Mouse (Mus musculus): ENCODE data around the gene Gabrd. TPM values are rescaled to one million over a fixed set of nuclear protein-coding genes. Genes with fewer than 3 reads are reported as not detected.

Gabrd gene
- polyA plus RNA-seq, 1 experiment from 2014 or later = not detected

DNA sequence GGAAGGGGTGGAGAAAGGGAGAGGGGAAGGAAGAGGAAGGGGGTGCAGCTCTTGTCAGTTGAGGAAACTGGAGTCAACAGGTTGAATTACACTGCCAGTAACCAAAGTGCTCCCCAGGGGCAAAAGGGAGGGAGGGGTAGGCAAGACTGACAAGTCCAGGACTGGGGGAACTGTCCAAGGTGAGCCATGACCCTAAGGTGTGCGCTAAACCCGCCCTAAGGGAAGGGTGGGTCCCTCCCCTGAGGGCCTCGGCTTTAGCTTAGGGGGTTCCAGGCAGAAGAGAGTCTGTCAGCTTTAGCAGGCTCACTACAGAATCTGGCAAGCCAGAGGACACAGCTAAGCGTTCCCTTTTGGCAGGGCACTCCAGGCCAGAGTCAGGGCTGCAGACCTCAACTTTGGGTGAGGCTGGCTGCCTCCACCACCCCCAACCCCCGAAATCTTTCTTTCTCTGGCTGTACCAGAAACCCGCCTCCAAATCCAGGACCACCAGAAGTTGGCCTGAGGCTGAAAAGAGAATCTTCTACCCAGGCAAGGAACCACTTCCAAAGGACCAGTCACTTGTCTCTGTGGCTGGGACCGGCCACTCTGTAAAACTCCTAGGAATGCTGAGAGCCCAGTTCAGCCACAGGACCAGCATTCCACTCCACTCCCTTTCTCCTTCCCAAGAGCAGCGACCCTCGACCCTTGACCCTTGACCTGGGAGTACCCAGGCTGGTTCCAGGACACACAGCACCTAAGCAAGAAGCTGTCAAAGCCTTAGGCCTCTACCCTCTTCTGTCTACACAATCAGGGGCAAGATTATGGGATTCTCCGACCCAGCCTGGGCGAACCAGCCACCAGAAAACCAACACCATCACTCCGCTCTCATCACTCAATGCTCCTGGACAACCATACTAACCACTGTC is 38.1 kb downstream of the Gabrd start:
- H3K9me3 ChIP-seq = no peaks in the 10 kb centered on the region
- H3K4me2 ChIP-seq = peak overlapping the region; percentile 72
- H3K27me3 ChIP-seq (replicated peaks) = peaks cover 81% of the 10 kb centered on the region
- no peak overlapping the region for H3K9ac ChIP-seq
- H3K4me3 ChIP-seq = no peak overlapping the region
- WGBS = 33% methylated on average over 12 of the region's 12 CpGs
- no peak overlapping the region for H3K27ac ChIP-seq (replicated peaks)
- no peak for ATAC-seq (ENCODE audit: extremely low read depth, insufficient number of reproducible peaks, low FRiP score, low TSS enrichment)
- peaks cover 7% of the 10 kb centered on the region; the same call in 1 of the 2 replicates for H3K4me1 ChIP-seq
- no peaks in the 10 kb centered on the region for H3K36me3 ChIP-seq

- no peak overlapping the region for H3K9ac ChIP-seq
- peaks cover 59% of the 10 kb centered on the region for H3K27me3 ChIP-seq (replicated peaks)
- no peaks in the 10 kb centered on the region for H3K36me3 ChIP-seq
- H3K4me2 ChIP-seq = no peak overlapping the region
- peaks cover 7% of the 10 kb centered on the region; the same call in 1 of the 2 replicates for H3K4me1 ChIP-seq
- no peaks in the 10 kb centered on the region for H3K9me3 ChIP-seq
- no peak overlapping the region for H3K27ac ChIP-seq (replicated peaks)
- no peak for ATAC-seq (ENCODE audit: extremely low read depth, insufficient number of reproducible peaks, low FRiP score, low TSS enrichment)
- 44% methylated on average over 2 of the region's 2 CpGs for WGBS
- H3K4me3 ChIP-seq = no peak overlapping the region
These were observed 40.3 kb downstream of the Gabrd start for GRCm38 (mm10) chr4:155357601-155358000.

- no peaks in the 10 kb centered on the region for H3K4me1 ChIP-seq
- H3K36me3 ChIP-seq = no peaks in the 10 kb centered on the region
- no peak overlapping the region for H3K9ac ChIP-seq
- H3K9me3 ChIP-seq = no peaks in the 10 kb centered on the region
- H3K27me3 ChIP-seq (replicated peaks) = peaks cover 46% of the 10 kb centered on the region
- no peak overlapping the region for H3K4me3 ChIP-seq
- 80% methylated on average over 10 of the region's 10 CpGs for WGBS
- no peak overlapping the region for H3K4me2 ChIP-seq
- no peak for ATAC-seq (ENCODE audit: extremely low read depth, insufficient number of reproducible peaks, low FRiP score, low TSS enrichment)
- H3K27ac ChIP-seq (replicated peaks) = no peak overlapping the region
These were observed 41.6 kb downstream of the Gabrd start for GRCm38 (mm10) chr4:155356354-155356753.

DNA sequence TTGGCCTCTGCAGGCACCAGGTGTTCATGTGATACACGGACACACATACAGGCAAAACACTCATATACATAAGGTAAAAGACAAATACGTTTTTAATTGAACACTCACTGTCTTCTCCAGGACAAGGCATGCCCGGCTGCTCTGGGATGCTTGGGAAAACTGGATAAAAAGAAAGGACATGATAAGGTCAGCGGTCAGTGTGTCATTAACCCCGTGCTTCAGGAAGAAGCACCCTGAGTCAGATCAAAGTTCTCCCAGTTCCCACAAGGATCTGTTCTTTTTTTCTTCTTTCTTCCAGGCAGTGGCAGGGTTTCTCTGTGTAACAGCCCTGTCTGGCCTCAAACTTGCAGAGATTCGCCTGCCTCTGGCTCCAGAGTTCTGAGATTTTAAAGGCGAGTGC is 43.4 kb downstream of the Gabrd start:
- whole genome bisulfite sequencing = 63% methylated on average over 7 of the region's 7 CpGs
- no peaks in the 10 kb centered on the region for H3K4me1 ChIP-seq
- no peak overlapping the region for H3K9ac ChIP-seq
- no peak overlapping the region for H3K4me2 ChIP-seq
- H3K27ac ChIP-seq (replicated peaks) = no peak overlapping the region
- no peak overlapping the region for H3K4me3 ChIP-seq
- H3K36me3 ChIP-seq = no peaks in the 10 kb centered on the region
- H3K9me3 ChIP-seq = no peaks in the 10 kb centered on the region
- H3K27me3 ChIP-seq (replicated peaks) = peaks cover 28% of the 10 kb centered on the region
- ATAC-seq (ENCODE audit: extremely low read depth, insufficient number of reproducible peaks, low FRiP score, low TSS enrichment) = no peak

- Histone ChIP-seq H3K9ac (no peak overlapping the region), H3K4me2 (no peak overlapping the region), H3K36me3 (no peaks in the 10 kb centered on the region), H3K9me3 (no peaks in the 10 kb centered on the region), H3K4me1 (no peaks in the 10 kb centered on the region), H3K27me3 (replicated peaks) (peaks cover 23% of the 10 kb centered on the region), H3K27ac (replicated peaks) (no peak overlapping the region), H3K4me3 (no peak overlapping the region)
- no peak for ATAC-seq (ENCODE audit: extremely low read depth, insufficient number of reproducible peaks, low FRiP score, low TSS enrichment)
- WGBS = 70% methylated on average over 6 of the region's 6 CpGs
These were observed 43.9 kb downstream of the Gabrd start for GRCm38 (mm10) chr4:155354035-155354434.

- Histone ChIP-seq H3K27me3 (replicated peaks) (peaks cover 8% of the 10 kb centered on the region; the same call in 1 of the 2 replicates), H3K4me1 (no peaks in the 10 kb centered on the region), H3K9me3 (no peaks in the 10 kb centered on the region), H3K27ac (replicated peaks) (no peak overlapping the region), H3K4me3 (no peak overlapping the region), H3K36me3 (no peaks in the 10 kb centered on the region), H3K4me2 (no peak overlapping the region), H3K9ac (no peak overlapping the region)
- no peak for ATAC-seq (ENCODE audit: extremely low read depth, insufficient number of reproducible peaks, low FRiP score, low TSS enrichment)
- WGBS = 74% methylated on average over 3 of the region's 3 CpGs
These were observed 45.3 kb downstream of the Gabrd start for GRCm38 (mm10) chr4:155352581-155352980.

DNA sequence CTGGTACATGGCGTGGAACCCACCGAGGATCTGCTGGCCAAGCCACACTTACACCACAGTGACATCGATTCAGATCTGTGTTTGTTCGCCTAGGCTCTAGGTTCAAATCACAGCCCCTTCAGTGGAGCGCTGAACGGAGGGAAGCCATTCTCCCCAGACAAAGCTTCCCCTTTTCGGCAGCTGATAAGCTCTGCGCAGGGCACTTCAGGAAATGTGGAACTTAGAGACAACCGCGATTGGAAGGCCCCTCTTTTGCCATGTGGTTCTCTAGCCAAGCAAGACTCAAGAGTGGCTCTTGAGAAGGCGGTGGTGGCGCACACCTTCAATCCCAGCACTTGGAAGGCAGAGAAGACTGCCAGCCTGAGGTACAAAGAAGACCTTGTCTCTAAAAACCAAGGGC is 51.6 kb downstream of the Gabrd start:
- 59% methylated on average over 12 of the region's 12 CpGs for WGBS
- H3K36me3 ChIP-seq = no peaks in the 10 kb centered on the region
- H3K4me1 ChIP-seq = peaks cover 20% of the 10 kb centered on the region
- no peak overlapping the region for H3K4me2 ChIP-seq
- no peak for ATAC-seq (ENCODE audit: extremely low read depth, insufficient number of reproducible peaks, low FRiP score, low TSS enrichment)
- peaks cover 45% of the 10 kb centered on the region for H3K27me3 ChIP-seq (replicated peaks)
- no peaks in the 10 kb centered on the region for H3K9me3 ChIP-seq
- no peak overlapping the region for H3K9ac ChIP-seq
- H3K27ac ChIP-seq (replicated peaks) = no peak overlapping the region
- H3K4me3 ChIP-seq = no peak overlapping the region

DNA sequence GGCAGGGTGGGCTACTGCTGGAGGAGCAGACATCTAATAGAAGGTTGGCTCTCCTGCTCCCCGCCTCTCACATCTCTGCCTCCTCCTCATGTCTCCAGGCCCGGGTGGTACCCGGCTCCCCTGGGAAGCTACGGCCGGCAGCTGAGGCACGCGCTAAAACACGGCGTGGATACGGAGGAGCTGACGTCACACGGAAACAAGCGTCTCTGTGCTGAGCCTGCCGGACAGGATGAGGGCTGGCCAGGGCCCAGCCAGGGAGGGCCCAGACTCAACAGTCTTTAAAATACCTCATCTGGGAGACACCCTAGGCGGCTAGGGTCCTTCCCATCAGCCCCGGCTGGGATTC is 52.3 kb downstream of the Gabrd start:
- Histone ChIP-seq H3K4me1 (peaks cover 20% of the 10 kb centered on the region), H3K4me2 (peak overlapping the region; percentile 93), H3K9me3 (no peaks in the 10 kb centered on the region), H3K27me3 (replicated peaks) (peaks cover 45% of the 10 kb centered on the region), H3K27ac (replicated peaks) (no peak overlapping the region), H3K36me3 (no peaks in the 10 kb centered on the region), H3K9ac (peak overlapping the region; percentile 73), H3K4me3 (peak overlapping the region; percentile 59)
- ATAC-seq (ENCODE audit: extremely low read depth, insufficient number of reproducible peaks, low FRiP score, low TSS enrichment) = no peak; the same call in 1 of the 2 replicates
- WGBS = 2% methylated on average over 16 of the region's 16 CpGs

- no peak; the same call in 1 of the 2 replicates for ATAC-seq (ENCODE audit: extremely low read depth, insufficient number of reproducible peaks, low FRiP score, low TSS enrichment)
- 11% methylated on average over 47 of the region's 47 CpGs for WGBS
These were observed 53.0 kb downstream of the Gabrd start for GRCm38 (mm10) chr4:155344716-155345607.

GRCm38 (mm10) chr4:155344299-155344600 is 53.7 kb downstream of the Gabrd start:
- Histone ChIP-seq H3K4me3 (no peak overlapping the region), H3K4me2 (peak overlapping the region; percentile 93)
- WGBS = 45% methylated on average over 3 of the region's 3 CpGs

More at GRCm38 (mm10) chr4:155344716-155345607, 53.0 kb downstream of the Gabrd start:
- H3K9ac ChIP-seq = peak overlapping the region; percentile 73
- no peaks in the 10 kb centered on the region for H3K9me3 ChIP-seq
- H3K4me1 ChIP-seq = peaks cover 20% of the 10 kb centered on the region
- peak overlapping the region; percentile 59 for H3K4me3 ChIP-seq
- H3K27me3 ChIP-seq (replicated peaks) = peaks cover 45% of the 10 kb centered on the region
- peak overlapping the region; percentile 93 for H3K4me2 ChIP-seq
- H3K27ac ChIP-seq (replicated peaks) = no peak overlapping the region
- no peaks in the 10 kb centered on the region for H3K36me3 ChIP-seq

More at GRCm38 (mm10) chr4:155344299-155344600, 53.7 kb downstream of the Gabrd start:
- peak overlapping the region; percentile 73; the same call in 1 of the 2 replicates for H3K9ac ChIP-seq
- peaks cover 45% of the 10 kb centered on the region for H3K27me3 ChIP-seq (replicated peaks)
- H3K36me3 ChIP-seq = no peaks in the 10 kb centered on the region
- H3K4me1 ChIP-seq = peaks cover 20% of the 10 kb centered on the region
- H3K9me3 ChIP-seq = no peaks in the 10 kb centered on the region
- ATAC-seq (ENCODE audit: extremely low read depth, insufficient number of reproducible peaks, low FRiP score, low TSS enrichment) = no peak
- H3K27ac ChIP-seq (replicated peaks) = no peak overlapping the region
